Mouse (Mus musculus): ENCODE measurements around the gene Arvcf. TPM values are rescaled to one million over a fixed set of nuclear protein-coding genes. Genes with fewer than 3 reads are reported as not detected.

Gene Arvcf
- polyA plus RNA-seq, 1 experiment from 2014 or later = 64.6 TPM

DNA sequence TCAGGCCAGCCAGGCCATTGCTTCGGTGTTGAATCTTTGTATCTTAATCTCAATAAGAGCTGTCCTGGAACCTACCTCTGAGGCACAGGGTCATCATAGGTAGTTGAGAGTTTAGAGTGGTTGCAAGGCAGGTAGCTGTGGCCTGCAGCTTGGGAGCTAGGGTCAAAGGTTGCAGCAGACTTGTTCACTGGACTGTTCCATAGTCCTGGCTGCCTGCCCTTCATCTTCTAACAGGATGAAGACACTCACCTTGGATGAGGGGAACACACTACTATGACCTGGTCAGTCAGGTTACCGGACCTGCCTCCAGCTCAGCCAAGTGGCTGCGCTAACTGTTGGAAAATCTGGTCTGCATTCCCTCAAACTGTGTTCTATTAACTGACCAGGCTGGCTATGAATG is 43.1 kb downstream of the Arvcf start:
- peaks cover 54% of the 10 kb centered on the region for H3K4me1 ChIP-seq (replicated peaks; ENCODE audit: control insufficient read depth, insufficient read depth, low read length)
- H3K4me3 ChIP-seq (replicated peaks; ENCODE audit: low read length) = no peak overlapping the region
- no peaks in the 10 kb centered on the region for H3K9me3 ChIP-seq (ENCODE audit: control insufficient read depth, low read length)
- H3K27me3 ChIP-seq (ENCODE audit: control insufficient read depth, insufficient read depth, low read length) = no peaks in the 10 kb centered on the region
- H3K4me2 ChIP-seq (replicated peaks) = no peak overlapping the region
- H3K27ac ChIP-seq = no peak overlapping the region
- no peak for DNase-seq (ENCODE audit: low spot score)
- WGBS = 99% methylated on average over 3 of the region's 3 CpGs
- ATAC-seq (ENCODE audit: low FRiP score) = no peak
- H3K9ac ChIP-seq = no peak overlapping the region
- H3K36me3 ChIP-seq (replicated peaks; ENCODE audit: control insufficient read depth, insufficient read depth) = 0 out of 2 replicates have a peak, but pooled peaks cover 4% of the 10 kb centered on the region

DNA sequence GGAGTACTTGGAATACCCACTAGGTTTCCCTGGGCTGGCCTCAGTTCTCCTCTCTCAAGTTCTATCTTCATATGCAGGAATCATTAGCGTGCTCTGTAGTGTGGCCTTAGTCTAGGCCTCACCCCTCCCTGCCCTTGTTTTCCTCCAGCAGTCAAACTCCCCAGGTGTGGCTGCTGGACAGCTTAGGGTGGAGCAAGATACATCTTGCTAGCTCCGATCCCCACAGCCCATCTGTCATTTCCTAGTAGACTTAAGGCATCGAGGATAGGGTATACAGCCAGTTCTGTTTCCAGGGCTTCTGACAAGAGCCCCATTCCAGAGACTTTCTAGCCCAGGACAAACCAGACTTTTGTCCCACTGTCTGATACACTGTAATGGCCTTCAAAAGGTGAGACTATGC is 43.7 kb downstream of the Arvcf start:
- Histone ChIP-seq H3K9me3 (ENCODE audit: control insufficient read depth, low read length) (no peaks in the 10 kb centered on the region), H3K4me3 (replicated peaks; ENCODE audit: low read length) (peak overlapping the region; percentile 50; the same call in 1 of the 2 replicates), H3K9ac (no peak overlapping the region), H3K27me3 (ENCODE audit: control insufficient read depth, insufficient read depth, low read length) (no peaks in the 10 kb centered on the region), H3K36me3 (replicated peaks; ENCODE audit: control insufficient read depth, insufficient read depth) (0 out of 2 replicates have a peak, but pooled peaks cover 5% of the 10 kb centered on the region), H3K27ac (no peak overlapping the region), H3K4me2 (replicated peaks) (no peak overlapping the region), H3K4me1 (replicated peaks; ENCODE audit: control insufficient read depth, insufficient read depth, low read length) (peaks cover 59% of the 10 kb centered on the region)
- ATAC-seq (ENCODE audit: low FRiP score) (no peak), DNase-seq (ENCODE audit: low spot score) (no peak)
- WGBS = 88% methylated on average over 3 of the region's 3 CpGs

DNA sequence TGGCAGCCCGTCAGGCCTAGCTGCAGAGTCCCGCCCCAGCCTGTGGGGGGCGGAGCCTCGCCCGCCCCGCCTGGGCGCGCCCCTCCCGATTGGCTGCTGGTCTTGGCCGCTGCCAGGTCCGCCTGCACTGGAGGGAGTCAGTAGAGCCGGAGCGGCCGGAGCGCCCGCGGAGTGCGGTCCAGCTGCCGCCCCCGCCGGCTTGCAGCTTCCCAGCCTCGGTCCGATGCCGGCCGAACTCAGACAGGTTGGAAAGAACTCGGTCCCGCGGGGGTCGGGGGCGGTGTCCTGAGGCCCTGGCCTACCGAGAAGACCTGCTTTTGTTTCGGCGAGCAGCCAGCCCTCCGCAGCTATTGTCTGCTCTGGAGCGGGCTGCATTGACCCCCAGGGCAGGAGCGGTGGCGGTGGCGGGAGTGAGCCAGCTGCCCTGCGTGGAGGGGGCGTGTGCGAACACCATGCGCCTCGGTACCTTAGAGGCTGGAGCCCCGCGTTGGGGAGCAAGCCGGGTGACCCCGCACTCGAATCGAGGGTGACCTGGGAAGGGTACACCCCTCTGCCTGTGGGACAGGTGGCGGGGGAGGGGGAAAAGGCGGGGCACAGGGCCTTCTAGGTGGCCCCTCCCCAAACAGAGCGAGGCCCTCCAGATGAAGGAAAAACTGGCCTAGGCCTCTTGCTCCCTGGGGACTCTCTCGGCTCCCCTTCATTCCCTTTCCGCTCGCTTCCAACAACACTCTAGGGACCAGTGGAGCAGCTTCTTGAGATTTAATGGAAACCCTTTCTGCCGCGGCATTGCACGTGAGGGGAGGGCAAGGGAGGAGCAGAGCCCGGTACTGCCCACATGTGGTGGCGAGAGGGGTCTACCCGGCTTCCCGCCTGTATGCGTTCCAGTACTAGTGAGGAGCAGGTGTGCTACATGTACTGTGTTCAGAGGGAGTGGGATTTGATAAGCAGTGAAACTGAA is 44.8 kb downstream of the Arvcf start:
- Histone ChIP-seq H3K9me3 (ENCODE audit: control insufficient read depth, low read length) (no peaks in the 10 kb centered on the region), H3K27me3 (ENCODE audit: control insufficient read depth, insufficient read depth, low read length) (no peaks in the 10 kb centered on the region), H3K4me1 (replicated peaks; ENCODE audit: control insufficient read depth, insufficient read depth, low read length) (peaks cover 51% of the 10 kb centered on the region), H3K36me3 (replicated peaks; ENCODE audit: control insufficient read depth, insufficient read depth) (peaks cover 16% of the 10 kb centered on the region), H3K4me3 (replicated peaks; ENCODE audit: low read length) (peak overlapping the region; percentile 50), H3K27ac (peak overlapping the region; percentile 85), H3K4me2 (replicated peaks) (peak overlapping the region; percentile 78), H3K9ac (peak overlapping the region; percentile 68)
- peak; percentile 77 for ATAC-seq (ENCODE audit: low FRiP score)
- DNase-seq (ENCODE audit: low spot score) = peak; percentile 81
- under 1% methylated on average over 60 of the region's 63 CpGs for WGBS

DNA sequence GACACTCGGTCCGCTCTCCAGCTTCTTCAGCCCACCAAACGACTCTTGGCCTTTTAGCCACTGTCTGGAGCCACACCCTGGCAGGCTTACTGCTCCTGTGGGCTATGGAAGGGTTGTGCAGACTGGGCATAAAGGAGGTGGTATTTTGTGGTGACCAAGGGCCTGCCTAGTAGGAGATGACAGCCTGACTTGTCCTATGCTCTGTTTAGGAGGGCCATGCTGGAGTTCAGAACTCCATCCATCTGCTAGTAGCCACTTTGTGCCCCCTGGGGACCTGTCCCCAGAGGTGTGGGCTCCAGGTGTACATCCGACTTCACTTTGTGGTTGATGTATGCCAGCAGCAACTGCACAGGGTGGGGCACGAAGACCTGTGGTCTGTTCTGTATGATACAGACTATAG is 45.6 kb downstream of the Arvcf start:
- Histone ChIP-seq H3K4me2 (replicated peaks) (peak overlapping the region; percentile 78), H3K9me3 (ENCODE audit: control insufficient read depth, low read length) (no peaks in the 10 kb centered on the region), H3K27ac (peak overlapping the region; percentile 85), H3K27me3 (ENCODE audit: control insufficient read depth, insufficient read depth, low read length) (no peaks in the 10 kb centered on the region), H3K4me1 (replicated peaks; ENCODE audit: control insufficient read depth, insufficient read depth, low read length) (peaks cover 42% of the 10 kb centered on the region), H3K9ac (peak overlapping the region; percentile 68), H3K4me3 (replicated peaks; ENCODE audit: low read length) (peak overlapping the region; percentile 50), H3K36me3 (replicated peaks; ENCODE audit: control insufficient read depth, insufficient read depth) (peaks cover 24% of the 10 kb centered on the region)
- 39% methylated on average over 5 of the region's 5 CpGs for WGBS
- ATAC-seq (ENCODE audit: low FRiP score) = no peak
- no peak for DNase-seq (ENCODE audit: low spot score)

DNA sequence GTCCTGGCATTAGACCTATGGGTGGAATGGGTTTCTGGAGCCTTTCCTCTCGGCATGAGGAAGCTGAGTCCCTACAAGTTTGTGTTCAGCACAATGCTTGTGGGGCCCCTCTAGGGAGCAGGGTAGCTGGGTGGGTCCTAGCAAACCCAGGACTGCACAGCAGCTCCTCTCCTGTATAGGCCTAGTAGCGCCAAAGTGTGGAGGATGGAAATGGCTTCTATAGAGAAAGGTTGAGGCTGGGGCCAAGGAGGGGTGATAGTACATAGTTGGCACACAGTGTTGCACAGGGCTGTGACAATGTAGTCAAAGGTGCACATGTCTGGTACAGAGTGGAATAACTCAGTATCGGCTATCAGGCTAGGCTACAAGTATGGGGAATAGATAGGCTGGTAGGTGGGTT is 46.1 kb downstream of the Arvcf start:
- ATAC-seq (ENCODE audit: low FRiP score) = no peak
- Histone ChIP-seq H3K4me1 (replicated peaks; ENCODE audit: control insufficient read depth, insufficient read depth, low read length) (peaks cover 41% of the 10 kb centered on the region), H3K27ac (peak overlapping the region; percentile 71; the same call in 1 of the 2 replicates), H3K27me3 (ENCODE audit: control insufficient read depth, insufficient read depth, low read length) (no peaks in the 10 kb centered on the region), H3K36me3 (replicated peaks; ENCODE audit: control insufficient read depth, insufficient read depth) (peaks cover 29% of the 10 kb centered on the region), H3K9me3 (ENCODE audit: control insufficient read depth, low read length) (no peaks in the 10 kb centered on the region), H3K9ac (peak overlapping the region; percentile 68; the same call in 1 of the 2 replicates), H3K4me3 (replicated peaks; ENCODE audit: low read length) (peak overlapping the region; percentile 50; the same call in 1 of the 2 replicates), H3K4me2 (replicated peaks) (peak overlapping the region; percentile 78)
- no peak for DNase-seq (ENCODE audit: low spot score)
- WGBS = 55% methylated on average over 3 of the region's 3 CpGs

DNA sequence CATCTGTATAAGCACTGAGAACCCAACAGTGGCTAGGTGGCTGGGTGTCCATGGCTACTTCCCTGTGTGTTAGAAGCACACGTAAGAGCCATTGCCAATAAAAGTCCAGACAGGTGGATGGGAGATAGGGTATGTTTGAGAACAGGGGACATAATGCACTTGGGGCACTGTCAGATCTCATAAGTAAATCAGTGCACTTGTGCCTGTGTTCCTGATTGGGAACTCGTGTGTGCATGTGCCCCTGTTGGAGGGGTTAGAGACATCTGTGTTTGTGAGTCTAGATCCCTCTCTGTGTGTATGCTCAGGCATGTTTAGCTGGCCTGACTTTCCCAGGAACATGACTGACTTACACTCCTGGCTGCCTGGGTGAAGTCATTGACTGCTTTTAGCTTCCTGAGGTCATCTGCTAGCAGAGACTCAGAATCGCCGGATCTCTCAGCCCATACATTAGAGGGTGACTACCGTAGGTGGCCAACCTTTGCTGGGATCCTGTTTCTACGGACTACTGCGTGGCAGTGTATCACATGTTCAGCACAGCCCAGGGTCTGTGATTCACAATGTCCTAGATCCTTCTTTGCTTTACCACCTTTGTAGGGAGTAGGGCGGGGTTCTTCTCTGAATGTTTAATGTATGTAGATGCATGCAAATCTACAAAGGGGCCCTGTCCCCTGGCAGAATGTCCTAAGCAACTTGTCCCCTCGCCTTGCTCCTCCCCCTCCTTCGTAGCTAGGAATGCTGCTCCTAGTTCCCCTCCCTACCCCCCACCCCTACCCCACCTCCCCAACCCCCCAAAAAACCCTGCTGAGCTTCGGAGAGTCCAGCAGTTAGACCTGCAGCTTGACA is 47.0 kb downstream of the Arvcf start:
- peaks cover 50% of the 10 kb centered on the region for H3K4me1 ChIP-seq (replicated peaks; ENCODE audit: control insufficient read depth, insufficient read depth, low read length)
- H3K4me3 ChIP-seq (replicated peaks; ENCODE audit: low read length) = no peak overlapping the region
- H3K9me3 ChIP-seq (ENCODE audit: control insufficient read depth, low read length) = no peaks in the 10 kb centered on the region
- ATAC-seq (ENCODE audit: low FRiP score) (0 out of 2 replicates have a peak, but pooled peaks have one; percentile 12), DNase-seq (ENCODE audit: low spot score) (no peak)
- peak overlapping the region; percentile 22 for H3K9ac ChIP-seq
- H3K27me3 ChIP-seq (ENCODE audit: control insufficient read depth, insufficient read depth, low read length) = no peaks in the 10 kb centered on the region
- WGBS = 13% methylated on average over 11 of the region's 11 CpGs
- peak overlapping the region; percentile 78 for H3K4me2 ChIP-seq (replicated peaks)
- H3K27ac ChIP-seq = peak overlapping the region; percentile 71
- H3K36me3 ChIP-seq (replicated peaks; ENCODE audit: control insufficient read depth, insufficient read depth) = peaks cover 38% of the 10 kb centered on the region

DNA sequence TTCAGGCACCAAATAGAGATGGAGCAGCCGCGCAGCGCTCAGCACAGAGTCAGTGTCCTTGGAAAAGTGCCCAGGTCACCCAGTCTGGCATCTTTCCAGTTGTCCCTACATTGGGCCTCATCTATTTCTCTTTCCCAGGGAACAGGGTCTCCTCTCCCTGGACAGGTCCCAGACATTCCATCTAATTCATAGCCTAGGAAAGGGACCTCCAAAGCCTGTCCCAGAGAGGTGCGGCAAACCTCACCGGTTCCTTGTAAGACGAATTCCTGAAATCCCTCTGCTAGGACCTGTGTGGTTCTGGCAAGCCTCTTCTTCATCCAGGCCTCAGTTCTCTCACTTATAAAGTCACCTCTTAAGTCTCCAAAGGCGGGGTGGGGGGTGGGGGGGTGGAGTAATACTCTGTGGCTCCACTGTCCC is 47.6 kb downstream of the Arvcf start:
- 0 out of 2 replicates have a peak, but pooled peaks have one; percentile 6 for ATAC-seq (ENCODE audit: low FRiP score)
- H3K9ac ChIP-seq = no peak overlapping the region; the same call in 1 of the 2 replicates

DNA sequence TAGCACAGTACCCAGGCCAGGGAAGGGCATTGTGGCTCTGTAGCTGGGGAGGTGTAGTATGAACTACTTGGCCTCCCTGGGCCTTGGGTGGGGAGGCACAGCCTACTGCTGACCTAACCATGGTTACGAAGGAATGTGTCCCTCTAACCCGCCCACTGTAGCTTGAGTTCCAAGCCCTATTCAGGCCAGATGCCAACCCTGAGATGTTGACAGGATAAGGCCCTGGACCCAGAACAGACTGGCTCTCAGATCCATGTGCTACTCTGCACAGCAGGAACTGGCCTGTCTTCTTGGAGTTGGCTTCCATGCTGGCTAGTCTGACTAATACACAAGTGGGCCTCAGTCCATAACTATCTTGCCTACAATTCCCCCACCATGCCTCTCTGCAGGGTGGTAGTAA is 48.2 kb downstream of the Arvcf start:
- H3K4me1 ChIP-seq (replicated peaks; ENCODE audit: control insufficient read depth, insufficient read depth, low read length) = peaks cover 61% of the 10 kb centered on the region
- peaks cover 43% of the 10 kb centered on the region for H3K36me3 ChIP-seq (replicated peaks; ENCODE audit: control insufficient read depth, insufficient read depth)
- H3K4me2 ChIP-seq (replicated peaks) = peak overlapping the region; percentile 25; the same call in 1 of the 2 replicates
- H3K9me3 ChIP-seq (ENCODE audit: control insufficient read depth, low read length) = no peaks in the 10 kb centered on the region
- ATAC-seq (ENCODE audit: low FRiP score) (no peak), DNase-seq (ENCODE audit: low spot score) (no peak)
- 54% methylated on average over 2 of the region's 2 CpGs for WGBS
- H3K27ac ChIP-seq = peak overlapping the region; percentile 79
- no peak overlapping the region; the same call in 1 of the 2 replicates for H3K9ac ChIP-seq
- no peaks in the 10 kb centered on the region for H3K27me3 ChIP-seq (ENCODE audit: control insufficient read depth, insufficient read depth, low read length)
- no peak overlapping the region for H3K4me3 ChIP-seq (replicated peaks; ENCODE audit: low read length)

More for the DNA sequence above, 47.6 kb downstream of the Arvcf start:
- 21% methylated on average over 6 of the region's 7 CpGs for WGBS
- peaks cover 57% of the 10 kb centered on the region for H3K4me1 ChIP-seq (replicated peaks; ENCODE audit: control insufficient read depth, insufficient read depth, low read length)
- peak overlapping the region; percentile 79 for H3K27ac ChIP-seq
- no peak overlapping the region for H3K4me3 ChIP-seq (replicated peaks; ENCODE audit: low read length)
- no peaks in the 10 kb centered on the region for H3K9me3 ChIP-seq (ENCODE audit: control insufficient read depth, low read length)
- peak overlapping the region; percentile 25; the same call in 1 of the 2 replicates for H3K4me2 ChIP-seq (replicated peaks)
- H3K36me3 ChIP-seq (replicated peaks; ENCODE audit: control insufficient read depth, insufficient read depth) = peaks cover 43% of the 10 kb centered on the region
- DNase-seq (ENCODE audit: low spot score) = peak; percentile 77
- no peaks in the 10 kb centered on the region for H3K27me3 ChIP-seq (ENCODE audit: control insufficient read depth, insufficient read depth, low read length)

All from hindbrain, embryonic 14.5 days (tissue).